Mouse (Mus musculus): ENCODE results near the gene Cdh23. TPM values are rescaled to one million over a fixed set of nuclear protein-coding genes. Genes with fewer than 3 reads are reported as not detected.
A peak's percentile ranks its signal among the peaks of the same experiment; 100 is the strongest.

Cdh23 gene
- total RNA-seq, 2 experiments from 2014 or later: 1.7 to 1.8 TPM

GRCm38 (mm10) chr10:60531349-60531748 lies 164.9 kb downstream of the Cdh23 start:
- DNase-seq (ENCODE audit: low spot score in 2 of 2): peak in 1 of 2 experiments; percentile 21
- intact Hi-C loops (cut with DNase I): loop anchor here (2.0 to 5.0 kb wide), 2 partner anchors 155 to 226 kb away; no protein-coding TSS in a partner anchor

DNA sequence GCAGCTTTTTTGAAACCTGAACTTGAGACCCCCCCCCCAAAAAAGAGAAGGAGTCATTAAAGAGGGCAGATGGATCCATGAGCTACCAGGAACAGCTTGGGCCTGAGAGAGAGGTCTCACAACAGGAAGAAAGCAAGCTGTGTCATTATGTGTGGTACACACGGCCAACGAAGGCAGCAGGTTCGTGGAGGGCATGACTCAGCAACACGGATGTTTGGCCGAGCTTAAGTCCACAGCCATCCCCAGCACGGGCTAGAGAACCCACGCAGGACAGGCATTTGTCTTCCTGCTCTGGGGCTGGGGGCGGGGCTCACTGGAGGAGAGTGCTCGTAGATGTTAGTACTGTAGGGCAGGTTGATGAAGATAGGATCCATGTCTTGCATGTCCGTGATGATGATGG lies 165.7 kb downstream of the Cdh23 start:
- DNase-seq (ENCODE audit: low spot score in 2 of 2): no peak
- intact Hi-C loops (cut with DNase I): loop anchor here (2.0 to 5.0 kb wide), 2 partner anchors 156 to 227 kb away; no protein-coding TSS in a partner anchor

DNA sequence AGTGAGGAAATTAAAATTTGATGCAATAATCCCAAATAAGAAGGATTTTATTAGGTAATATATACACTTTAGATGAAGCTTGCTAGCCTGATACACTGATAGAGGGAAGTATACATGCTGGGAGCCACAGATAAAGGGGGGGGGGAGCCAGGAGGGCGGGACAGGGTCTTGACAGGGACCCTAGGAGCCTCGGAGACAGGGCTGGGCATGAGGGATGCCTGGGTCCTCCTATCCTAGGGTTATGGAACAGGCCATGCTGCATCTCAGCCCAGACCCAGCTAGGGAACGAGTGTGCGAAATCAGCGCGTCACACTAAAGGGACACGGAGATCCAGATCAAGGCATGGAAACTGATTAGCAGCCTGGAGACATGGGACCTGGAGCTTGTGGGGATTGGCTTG lies 168.3 kb downstream of the Cdh23 start:
- DNase-seq (ENCODE audit: low spot score in 2 of 2): no peak
- intact Hi-C loops (cut with DNase I): no loop called here

- intact Hi-C loops (cut with DNase I): no loop called here
- no peak for DNase-seq (ENCODE audit: low spot score in 2 of 2)
Measured at GRCm38 (mm10) chr10:60525081-60525480, 171.2 kb downstream of the Cdh23 start.

GRCm38 (mm10) chr10:60516286-60516685 lies 180.0 kb downstream of the Cdh23 start:
- intact Hi-C loops (cut with DNase I): no loop called here
- no peak for DNase-seq (ENCODE audit: low spot score in 2 of 2)

DNA sequence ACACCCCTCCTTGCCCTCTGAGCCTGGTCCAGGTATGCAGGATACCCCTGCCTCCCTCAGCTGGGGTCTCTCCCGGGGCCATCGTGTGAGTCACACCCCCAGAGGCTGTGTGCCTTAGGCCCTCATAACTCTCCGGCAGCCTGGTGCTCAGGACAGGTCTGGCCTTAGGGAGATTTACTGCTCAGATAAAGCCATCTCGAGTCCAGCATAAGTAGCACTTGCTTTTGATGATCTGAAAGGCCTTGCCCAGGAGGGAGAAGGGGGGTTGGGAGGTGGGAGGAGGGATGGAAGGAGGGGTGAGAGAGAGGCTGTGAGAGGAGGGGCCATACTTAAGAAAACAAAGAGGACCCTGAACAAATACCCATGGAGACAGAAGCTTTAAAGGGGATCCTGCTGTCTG lies 197.8 kb downstream of the Cdh23 start:
- intact Hi-C loops (cut with DNase I): no loop called here

DNA sequence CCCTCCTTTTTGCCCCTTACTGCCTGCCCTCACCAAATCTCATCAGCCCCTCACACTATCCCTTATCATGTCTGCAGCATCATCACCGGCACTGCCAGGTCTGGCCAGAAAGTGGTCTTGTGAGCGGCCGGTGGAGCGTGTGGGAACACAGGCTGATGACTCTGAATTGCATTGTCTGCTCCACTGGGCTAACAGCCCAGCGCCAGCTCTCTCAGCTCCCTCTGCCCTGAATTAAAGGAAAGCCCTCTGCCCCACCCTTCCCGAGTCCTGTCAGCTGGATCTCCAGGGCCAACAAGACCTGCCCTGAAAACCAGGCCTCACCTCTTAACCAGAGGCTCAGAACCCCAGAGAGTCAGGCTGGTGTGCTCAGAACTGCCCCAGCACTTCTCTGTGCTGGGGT lies 201.2 kb downstream of the Cdh23 start:
- intact Hi-C loops (cut with DNase I): no loop called here
- no peak for DNase-seq (ENCODE audit: low spot score in 2 of 2)

More for the DNA sequence above, 197.8 kb downstream of the Cdh23 start:
- DNase-seq (ENCODE audit: low spot score in 2 of 2): no peak

GRCm38 (mm10) chr10:60491538-60491937 lies 204.8 kb downstream of the Cdh23 start:
- DNase-seq (ENCODE audit: low spot score in 2 of 2): no peak
- intact Hi-C loops (cut with DNase I): no loop called here

DNA sequence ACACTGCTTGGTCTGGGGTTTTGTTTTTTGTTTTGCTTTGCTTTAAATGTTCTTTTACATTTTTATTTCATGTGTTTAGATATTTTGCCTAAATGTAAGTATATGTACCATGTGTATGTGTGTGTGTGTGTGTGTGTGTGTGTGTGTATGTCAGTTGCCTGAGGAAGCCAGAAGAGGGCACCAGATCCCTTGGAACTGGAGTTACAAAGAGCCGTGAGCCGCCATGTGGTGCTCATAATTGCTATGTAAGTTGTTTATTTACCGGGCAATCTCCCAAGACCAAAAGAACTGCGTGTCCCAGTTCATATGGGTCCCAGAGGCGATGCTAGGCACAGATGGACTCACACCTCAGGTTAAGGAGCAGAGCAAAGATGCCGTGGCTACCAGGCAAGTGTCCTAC lies 214.9 kb downstream of the Cdh23 start:
- intact Hi-C loops (cut with DNase I): no loop called here
- DNase-seq (ENCODE audit: low spot score in 2 of 2): no peak

GRCm38 (mm10) chr10:60474549-60474948 lies 221.7 kb downstream of the Cdh23 start:
- DNase-seq (ENCODE audit: low spot score in 2 of 2): no peak
- intact Hi-C loops (cut with DNase I): no loop called here

GRCm38 (mm10) chr10:60473782-60474322 lies 222.4 kb downstream of the Cdh23 start:
- intact Hi-C loops (cut with DNase I): no loop called here

DNA sequence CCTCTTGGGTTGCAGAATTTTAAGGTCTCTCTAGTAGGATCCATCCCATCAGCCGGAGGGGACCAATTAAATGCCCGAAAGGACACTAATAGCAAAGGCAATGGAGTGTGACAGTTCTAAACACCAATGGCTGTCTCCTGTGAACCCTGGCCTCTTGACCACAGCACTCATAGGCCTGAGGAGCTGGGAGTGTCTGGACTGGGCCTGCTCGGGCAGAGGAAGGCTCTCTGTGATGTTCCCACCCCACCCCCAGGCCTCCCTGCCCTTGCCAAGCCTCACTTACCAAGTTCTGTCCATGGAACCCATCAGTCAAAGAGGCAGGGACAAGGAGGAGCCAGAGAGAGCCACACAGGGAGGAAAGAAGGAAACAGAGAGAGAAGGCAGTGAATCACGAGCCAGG lies 228.5 kb downstream of the Cdh23 start:
- intact Hi-C loops (cut with DNase I): no loop called here
- DNase-seq (ENCODE audit: low spot score in 2 of 2): no peak

More at GRCm38 (mm10) chr10:60473782-60474322, 222.4 kb downstream of the Cdh23 start:
- no peak for DNase-seq (ENCODE audit: low spot score in 2 of 2)

DNA sequence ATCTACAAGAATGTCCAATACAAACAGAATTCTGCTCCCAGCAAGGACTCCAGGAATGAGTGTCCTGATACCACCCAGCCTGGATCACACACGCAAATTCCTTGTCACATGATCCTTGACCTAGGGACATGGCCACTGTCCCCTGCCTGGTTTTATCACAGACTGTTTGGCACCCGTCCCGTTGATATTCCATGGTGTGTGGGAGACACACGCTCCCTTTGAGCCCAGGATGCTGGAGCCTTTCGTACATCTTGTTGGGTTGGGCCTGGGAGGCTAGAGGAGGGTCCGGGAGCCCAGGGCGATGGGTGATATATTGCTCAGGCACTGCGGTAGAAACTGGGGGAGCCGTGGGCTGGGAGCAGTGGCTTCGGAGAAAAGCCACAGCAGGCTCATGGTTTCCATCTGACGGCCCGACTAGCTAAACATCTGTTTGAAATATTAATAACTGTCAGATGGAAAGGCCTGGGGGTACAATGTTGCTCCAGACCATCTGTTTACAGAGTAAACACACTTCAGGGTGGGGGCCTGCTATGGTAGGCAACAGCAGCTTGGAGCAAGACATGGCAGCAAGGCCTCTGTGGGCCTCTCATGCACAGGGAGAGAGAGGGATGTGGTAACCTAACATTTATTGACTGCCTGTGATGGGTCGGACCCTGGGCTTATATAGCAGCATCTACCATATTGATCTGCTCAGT lies 232.2 kb downstream of the Cdh23 start:
- intact Hi-C loops (cut with DNase I): no loop called here
- DNase-seq (ENCODE audit: low spot score in 2 of 2): no peak

- DNase-seq (ENCODE audit: low spot score in 2 of 2): no peak
- intact Hi-C loops (cut with DNase I): no loop called here
Measured at GRCm38 (mm10) chr10:60456662-60457397, 239.5 kb downstream of the Cdh23 start.

GRCm38 (mm10) chr10:60455193-60455592 lies 241.1 kb downstream of the Cdh23 start:
- intact Hi-C loops (cut with DNase I): no loop called here

DNA sequence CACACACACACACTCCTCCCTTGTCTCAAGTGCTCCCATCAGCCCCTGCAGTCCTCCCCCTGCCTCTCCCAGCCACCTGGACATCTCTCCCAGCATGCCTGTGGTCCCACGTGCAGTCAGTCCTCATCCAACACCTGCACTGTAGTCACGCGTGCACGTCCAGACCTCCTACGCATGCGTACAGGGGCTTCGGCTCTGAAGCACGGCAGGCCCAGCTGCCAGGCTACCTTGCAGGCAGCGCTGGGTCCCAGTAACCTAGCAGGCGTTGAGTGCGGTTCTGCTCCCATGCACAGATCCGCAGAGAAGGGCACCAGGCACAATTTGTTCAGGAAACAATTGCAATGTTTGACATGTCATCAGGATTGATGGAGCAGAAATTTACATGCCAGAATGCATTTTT lies 249.1 kb downstream of the Cdh23 start:
- intact Hi-C loops (cut with DNase I): no loop called here
- no peak for DNase-seq (ENCODE audit: low spot score in 2 of 2)

More at GRCm38 (mm10) chr10:60455193-60455592, 241.1 kb downstream of the Cdh23 start:
- no peak for DNase-seq (ENCODE audit: low spot score in 2 of 2)

GRCm38 (mm10) chr10:60445031-60445593 lies 251.2 kb downstream of the Cdh23 start:
- intact Hi-C loops (cut with DNase I): no loop called here

GRCm38 (mm10) chr10:60443078-60443477 lies 253.2 kb downstream of the Cdh23 start:
- DNase-seq (ENCODE audit: low spot score in 2 of 2): no peak
- intact Hi-C loops (cut with DNase I): no loop called here

More at GRCm38 (mm10) chr10:60445031-60445593, 251.2 kb downstream of the Cdh23 start:
- no peak for DNase-seq (ENCODE audit: low spot score in 2 of 2)

DNA sequence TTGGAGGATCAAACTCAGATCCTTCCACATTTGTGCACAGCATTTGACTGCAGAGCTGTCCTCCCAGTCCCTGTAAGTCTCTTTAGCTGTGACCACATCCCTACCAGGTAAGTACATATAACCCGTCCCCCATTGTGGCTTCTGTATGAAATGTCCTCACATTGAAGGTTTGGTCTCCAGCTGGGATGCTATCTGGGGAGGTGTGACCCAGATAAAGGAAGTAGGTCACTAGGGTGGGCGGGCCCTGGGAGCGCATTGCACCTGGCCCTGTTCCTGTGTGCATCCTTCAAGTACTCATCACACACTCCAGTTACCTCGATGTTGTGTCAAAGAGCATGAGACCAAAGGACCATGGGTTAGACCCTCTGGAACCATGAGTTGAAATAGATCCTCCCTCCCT lies 254.0 kb downstream of the Cdh23 start:
- intact Hi-C loops (cut with DNase I): no loop called here
- no peak for DNase-seq (ENCODE audit: low spot score in 2 of 2)

DNA sequence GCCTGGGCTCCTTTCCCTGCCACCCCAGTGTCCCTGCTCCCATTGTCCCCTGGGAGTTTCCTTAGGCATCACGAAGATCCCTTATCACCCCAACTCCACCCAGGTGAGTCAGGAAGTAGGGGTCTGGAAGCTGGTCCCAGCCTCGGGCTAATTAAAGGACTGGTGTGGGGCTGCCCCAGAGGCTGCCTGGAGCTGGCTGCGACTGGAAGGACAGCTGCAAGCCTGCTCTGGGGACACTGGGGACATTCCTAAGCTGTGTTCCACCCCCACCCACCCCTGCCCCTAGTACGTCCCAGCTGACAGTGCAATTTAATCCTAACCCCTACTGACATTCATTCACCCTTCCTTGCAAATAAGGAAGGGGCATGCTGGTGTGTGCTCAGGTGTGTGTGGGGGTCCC lies 263.6 kb downstream of the Cdh23 start:
- DNase-seq (ENCODE audit: low spot score in 2 of 2): no peak
- intact Hi-C loops (cut with DNase I): no loop called here
